Mouse (Mus musculus): ENCODE results near the gene Pnpla3.

GRCm38 (mm10) chr15:84231721-84232561, 64.3 kb downstream of the Pnpla3 start, which contains the start of gene Parvb:
- TF ChIP-seq POLR2A (IDR thresholded peaks at IDR 0.05; ENCODE audit: insufficient read depth, low read length) (no peak), CTCF (IDR thresholded peaks at IDR 0.05; ENCODE audit: low read depth, low read length) (no peak), EP300 (IDR thresholded peaks at IDR 0.05; ENCODE audit: insufficient read depth, low read depth, low read length) (no peak)
